Mouse (Mus musculus) cerebellum, adult 2 months (tissue): ENCODE results near the gene Btbd19.

Experiments used
- CTCF ChIP-seq: fragments of 200-500 bp; IDR thresholded peaks from 2 replicates; pipeline ENCODE4 v1.5.1; 2011; ENCODE audit warnings: low read depth, mild to moderate bottlenecking, control low read depth, low read length, moderate library complexity, borderline replicate concordance; ENCODE audit not compliant: insufficient read depth
- POLR2A ChIP-seq: fragments of 200-500 bp; IDR thresholded peaks from 2 replicates; pipeline ENCODE4 v1.6.1; 2011; ENCODE audit warnings: low read length, control low read depth, borderline replicate concordance; ENCODE audit not compliant: insufficient read depth

- TF ChIP-seq POLR2A (no peak), CTCF (no peak)
These were observed 26.8 kb downstream of the Btbd19 start for GRCm38 (mm10) chr4:117098764-117099036.
